14 mouse cellular contexts compared by ENCODE assay signal in genomic region chr8:114629719-114630118, GRCm38 (mm10).
"Had no signal": no experiment of that assay in that cellular context is flagged by ENCODE, and none has a peak within 500 bp of the region (broad histone marks: within the 10 kb centered on the region; RNA-seq: fewer than 3 reads in every experiment).

No protein-coding gene starts in this region.

- H3K4me3 ChIP-seq: kidney, embryonic 15.5 days; liver, embryonic 13.5 days; midbrain, embryonic 12.5 days; myocyte; neural tube, embryonic 13.5 days had no signal

- ATAC-seq: midbrain, embryonic 16.5 days had no signal

- H3K36me3 ChIP-seq: kidney, embryonic 15.5 days; liver, embryonic 13.5 days; midbrain, embryonic 12.5 days; neural tube, embryonic 13.5 days had no signal

- H3K27ac ChIP-seq: kidney, embryonic 15.5 days; liver, embryonic 13.5 days; midbrain, embryonic 12.5 days; neural tube, embryonic 13.5 days had no signal

- DNase-seq: kidney, adult 11 months; kidney, adult 8-10 months; kidney, postnatal 10 days; kidney, postnatal 36 days; liver, embryonic 13.5 days; lung, adult 2 months; lung, postnatal 36 days; thymus, adult 18-20 months; thymus, postnatal 36 days had no signal

- H3K27me3 ChIP-seq: kidney, embryonic 15.5 days; liver, embryonic 13.5 days; neural tube, embryonic 13.5 days had no signal

- H3K9me3 ChIP-seq: kidney, embryonic 15.5 days; liver, embryonic 13.5 days; midbrain, embryonic 12.5 days; neural tube, embryonic 13.5 days had no signal

- H3K9ac ChIP-seq: kidney, embryonic 15.5 days; liver, embryonic 13.5 days; midbrain, embryonic 12.5 days; neural tube, embryonic 13.5 days had no signal

- H3K4me2 ChIP-seq: kidney, embryonic 15.5 days; liver, embryonic 13.5 days; midbrain, embryonic 12.5 days; neural tube, embryonic 13.5 days had no signal

- H3K4me1 ChIP-seq: liver, embryonic 13.5 days; midbrain, embryonic 12.5 days; neural tube, embryonic 13.5 days had no signal
